Mouse (Mus musculus) limb, embryonic 13.5 days (tissue): ENCODE measurements at regions not wholly inside any gene's neighbourhood (a gene's known extent, or its start where the extent isn't known, plus 50 kb on each side); places are given as distances from the start of the nearest gene placed in this dataset.

Experiments used
- ATAC-seq: fragments of 200-750 bp; cut with Nextera tagmentation; 2 replicates; pipeline ENCODE4 v1.8.0; 2017; ENCODE audit warnings: low read depth, moderate number of reproducible peaks, moderate TSS enrichment; ENCODE audit not compliant: low FRiP score
- H3K27ac ChIP-seq: fragments of 300-500 bp; sonication (generic); 2 replicates; pipeline ENCODE4 v1.5.1; 2015; ENCODE audit warnings: inconsistent platforms, mild to moderate bottlenecking, moderate library complexity
- H3K27me3 ChIP-seq: fragments of 300-500 bp; sonication (generic); 2 replicates; pipeline ENCODE4 v1.6.1; 2015; ENCODE audit warnings: mild to moderate bottlenecking, inconsistent platforms
- H3K36me3 ChIP-seq: fragments of 300-500 bp; sonication (generic); 2 replicates; pipeline ENCODE4 v1.6.1; 2015; ENCODE audit warnings: inconsistent platforms, mild to moderate bottlenecking, moderate library complexity
- H3K4me1 ChIP-seq: fragments of 300-500 bp; sonication (generic); 2 replicates; pipeline ENCODE4 v1.6.1; 2015; ENCODE audit warnings: inconsistent platforms
- H3K4me2 ChIP-seq: fragments of 300-500 bp; sonication (generic); replicated peaks from 2 replicates; pipeline ENCODE4 v1.6.1; 2015; ENCODE audit warnings: inconsistent platforms, mild to moderate bottlenecking, moderate library complexity
- H3K4me3 ChIP-seq: fragments of 300-500 bp; sonication (generic); 2 replicates; pipeline ENCODE4 v1.5.1; 2015; ENCODE audit warnings: moderate library complexity, mild to moderate bottlenecking, inconsistent platforms
- H3K9ac ChIP-seq: fragments of 300-500 bp; sonication (generic); 2 replicates; pipeline ENCODE4 v1.6.1; 2015; ENCODE audit warnings: mild to moderate bottlenecking, inconsistent platforms
- H3K9me3 ChIP-seq: fragments of 300-500 bp; sonication (generic); 2 replicates; pipeline ENCODE4 v1.6.1; 2016; ENCODE audit warnings: inconsistent platforms
- WGBS: fragments of 180-500 bp; shearing (Covaris S2); methylation state at CpG from one replicate; pipeline ENCODE4 v1.1.7; 2015; 5-methylcytosine and 5-hydroxymethylcytosine counted together

GRCm38 (mm10) chr11:7837486-7837885 lies 623.8 kb upstream of the Igfbp3 start:
- no peaks in the 10 kb centered on the region for H3K36me3 ChIP-seq
- no peak overlapping the region for H3K4me2 ChIP-seq
- 84% methylated on average over 5 of the region's 5 CpGs for WGBS
- ATAC-seq = no peak
- H3K27me3 ChIP-seq = no peaks in the 10 kb centered on the region
- no peaks in the 10 kb centered on the region for H3K4me1 ChIP-seq
- H3K4me3 ChIP-seq = no peak overlapping the region
- H3K9me3 ChIP-seq = no peaks in the 10 kb centered on the region
- no peak overlapping the region for H3K27ac ChIP-seq
- H3K9ac ChIP-seq = no peak overlapping the region

DNA sequence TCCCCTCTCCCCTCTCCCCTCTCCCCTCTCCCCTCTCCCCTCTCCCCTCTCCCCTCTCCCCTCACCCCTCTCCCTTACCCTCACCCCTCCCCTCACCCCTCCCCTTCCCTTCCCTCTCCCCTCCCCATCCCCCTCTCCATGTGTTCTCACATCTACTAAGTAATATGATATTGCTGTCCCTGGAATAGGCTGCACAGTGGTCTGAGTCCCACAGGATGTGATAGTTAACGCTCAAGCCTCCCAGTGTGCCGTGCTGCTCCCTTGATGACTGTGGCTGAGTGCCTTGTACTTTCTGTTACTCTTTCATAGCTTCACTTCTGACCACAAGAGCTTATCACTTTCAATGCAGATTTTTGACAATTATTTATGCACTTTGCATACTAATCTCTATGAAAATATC lies 620.4 kb upstream of the Igfbp3 start:
- Histone ChIP-seq H3K4me3 (no peak overlapping the region), H3K4me1 (no peaks in the 10 kb centered on the region), H3K27me3 (no peaks in the 10 kb centered on the region), H3K9ac (no peak overlapping the region), H3K9me3 (no peaks in the 10 kb centered on the region), H3K27ac (no peak overlapping the region), H3K36me3 (no peaks in the 10 kb centered on the region), H3K4me2 (no peak overlapping the region)
- no peak for ATAC-seq
- WGBS = 13% methylated on average over 2 of the region's 2 CpGs

DNA sequence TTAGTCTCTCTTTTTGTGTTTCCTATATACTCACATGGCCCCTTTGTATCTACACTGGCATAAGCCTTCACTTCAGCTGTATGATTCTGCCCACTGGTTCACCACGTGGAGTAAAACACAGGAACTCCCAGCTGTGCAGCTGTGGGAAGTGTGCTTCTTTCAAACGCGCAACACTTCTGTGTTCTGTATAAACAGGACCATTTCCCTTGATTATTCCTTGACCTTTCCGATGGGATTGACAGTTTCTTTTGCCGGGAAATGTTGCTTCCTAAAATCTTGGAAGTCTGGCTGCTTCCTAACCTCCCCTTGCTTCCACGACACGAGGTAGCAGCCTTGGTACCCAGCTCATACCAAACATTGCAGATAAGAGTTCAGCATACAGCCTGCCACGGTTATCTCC lies 618.7 kb upstream of the Igfbp3 start:
- no peaks in the 10 kb centered on the region for H3K27me3 ChIP-seq

DNA sequence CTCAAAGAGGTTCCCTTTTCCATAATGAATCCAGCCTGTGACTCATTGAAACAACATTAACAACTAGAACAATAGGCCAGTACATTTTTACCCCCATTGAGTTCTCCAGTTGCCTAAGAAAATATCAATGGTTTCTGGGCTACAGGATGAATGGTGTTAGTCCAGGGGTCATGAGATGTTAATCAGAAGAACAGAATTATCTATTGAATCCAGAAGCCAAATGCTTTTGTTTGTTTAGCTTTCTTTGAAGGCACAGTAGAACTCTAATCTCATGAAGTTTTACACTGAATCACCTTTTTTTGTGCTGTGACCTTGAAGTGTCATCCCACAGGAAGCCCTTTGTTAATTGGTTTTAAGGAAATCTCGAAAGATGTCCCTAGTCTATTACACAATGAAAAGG lies 616.0 kb upstream of the Igfbp3 start:
- Histone ChIP-seq H3K4me1 (no peaks in the 10 kb centered on the region), H3K4me2 (no peak overlapping the region), H3K27ac (no peak overlapping the region), H3K9ac (no peak overlapping the region), H3K27me3 (no peaks in the 10 kb centered on the region), H3K4me3 (no peak overlapping the region), H3K9me3 (no peaks in the 10 kb centered on the region), H3K36me3 (no peaks in the 10 kb centered on the region)
- 57% methylated on average over 1 of the region's 1 CpGs for WGBS
- no peak for ATAC-seq

More for the DNA sequence above, 618.7 kb upstream of the Igfbp3 start:
- Histone ChIP-seq H3K4me1 (no peaks in the 10 kb centered on the region), H3K9me3 (no peaks in the 10 kb centered on the region), H3K4me2 (no peak overlapping the region), H3K36me3 (no peaks in the 10 kb centered on the region), H3K9ac (no peak overlapping the region), H3K4me3 (no peak overlapping the region), H3K27ac (no peak overlapping the region)
- ATAC-seq = no peak
- WGBS = 65% methylated on average over 8 of the region's 8 CpGs

DNA sequence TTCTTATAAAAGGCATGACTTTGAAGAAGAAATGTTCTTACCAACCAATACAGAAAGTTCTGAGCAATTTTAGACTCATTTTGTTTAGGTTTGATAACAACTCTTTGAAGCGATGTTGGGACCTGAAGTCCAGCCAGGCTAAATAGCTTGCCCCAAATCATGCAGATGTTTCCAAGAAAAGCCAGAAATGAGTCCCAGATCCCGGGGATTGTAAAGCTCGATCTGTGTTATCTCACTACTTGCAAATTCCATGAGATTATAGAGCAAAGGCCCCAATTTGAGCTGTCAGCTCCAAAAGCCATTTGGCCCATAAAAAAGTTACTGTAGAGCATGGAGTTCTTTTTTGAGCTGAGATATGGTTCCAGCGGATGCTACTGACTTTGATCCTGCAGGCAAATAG lies 614.3 kb upstream of the Igfbp3 start:
- H3K4me2 ChIP-seq = no peak overlapping the region

DNA sequence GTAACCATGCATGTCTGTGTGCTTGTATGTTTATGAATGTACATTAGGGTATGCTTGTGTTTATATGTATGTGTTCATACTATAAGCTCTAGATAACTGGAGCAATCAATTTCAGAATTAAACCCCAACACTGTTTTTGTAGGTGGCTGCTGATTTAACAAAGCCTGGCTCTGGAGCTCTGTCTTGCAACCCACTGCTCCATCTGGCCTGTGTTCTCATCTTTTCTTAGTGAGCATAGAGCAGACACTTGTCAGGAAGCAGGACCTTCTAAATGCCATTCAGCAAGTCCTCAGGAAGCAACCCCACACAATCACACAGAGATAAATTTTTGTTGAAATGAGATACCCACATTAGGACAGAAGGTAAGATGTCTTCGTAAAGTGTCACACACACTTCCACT lies 613.7 kb upstream of the Igfbp3 start:
- Histone ChIP-seq H3K9ac (no peak overlapping the region), H3K4me2 (no peak overlapping the region), H3K9me3 (no peaks in the 10 kb centered on the region), H3K27ac (no peak overlapping the region), H3K27me3 (no peaks in the 10 kb centered on the region), H3K4me3 (no peak overlapping the region), H3K4me1 (no peaks in the 10 kb centered on the region), H3K36me3 (no peaks in the 10 kb centered on the region)
- 88% methylated on average over 1 of the region's 1 CpGs for WGBS
- no peak for ATAC-seq

More for the DNA sequence above, 614.3 kb upstream of the Igfbp3 start:
- H3K4me3 ChIP-seq = no peak overlapping the region
- no peak overlapping the region for H3K9ac ChIP-seq
- H3K27ac ChIP-seq = no peak overlapping the region
- no peak for ATAC-seq
- no peaks in the 10 kb centered on the region for H3K36me3 ChIP-seq
- H3K9me3 ChIP-seq = no peaks in the 10 kb centered on the region
- H3K4me1 ChIP-seq = no peaks in the 10 kb centered on the region
- no peaks in the 10 kb centered on the region for H3K27me3 ChIP-seq
- WGBS = 54% methylated on average over 4 of the region's 4 CpGs

- no peak overlapping the region for H3K27ac ChIP-seq
- H3K4me3 ChIP-seq = no peak overlapping the region
- no peaks in the 10 kb centered on the region for H3K4me1 ChIP-seq
- no peak overlapping the region for H3K4me2 ChIP-seq
- 85% methylated on average over 5 of the region's 5 CpGs for whole genome bisulfite sequencing
- H3K9ac ChIP-seq = no peak overlapping the region
- H3K27me3 ChIP-seq = no peaks in the 10 kb centered on the region
- H3K9me3 ChIP-seq = no peaks in the 10 kb centered on the region
- no peaks in the 10 kb centered on the region for H3K36me3 ChIP-seq
- ATAC-seq = no peak
Observed at GRCm38 (mm10) chr11:7815750-7816149, 602.0 kb upstream of the Igfbp3 start.

GRCm38 (mm10) chr11:7814556-7814955 lies 600.8 kb upstream of the Igfbp3 start:
- ATAC-seq = no peak

DNA sequence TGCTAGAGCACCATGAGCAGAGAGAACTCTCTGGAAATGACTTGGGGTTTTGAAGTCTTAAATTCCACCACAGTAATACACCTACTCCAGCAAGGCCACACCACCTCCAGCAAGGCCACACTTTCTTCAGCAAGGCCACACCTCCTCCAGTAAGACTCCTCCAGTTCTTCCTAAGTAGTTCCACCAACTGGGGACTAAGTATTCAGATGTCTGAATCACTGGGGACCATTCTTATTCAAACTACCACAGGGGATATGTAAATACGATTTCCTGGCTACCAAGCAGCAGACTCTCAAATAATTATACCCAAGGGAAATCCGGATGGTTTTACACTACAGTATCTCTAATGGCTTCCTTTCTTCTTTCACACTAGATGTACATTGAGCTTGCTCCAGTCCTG lies 598.7 kb upstream of the Igfbp3 start:
- no peaks in the 10 kb centered on the region for H3K36me3 ChIP-seq
- H3K27me3 ChIP-seq = no peaks in the 10 kb centered on the region
- H3K4me1 ChIP-seq = no peaks in the 10 kb centered on the region
- H3K27ac ChIP-seq = no peak overlapping the region
- no peaks in the 10 kb centered on the region for H3K9me3 ChIP-seq
- H3K4me3 ChIP-seq = no peak overlapping the region
- no peak overlapping the region for H3K4me2 ChIP-seq
- WGBS = 85% methylated on average over 2 of the region's 2 CpGs
- no peak for ATAC-seq
- H3K9ac ChIP-seq = no peak overlapping the region

More at GRCm38 (mm10) chr11:7814556-7814955, 600.8 kb upstream of the Igfbp3 start:
- Histone ChIP-seq H3K27ac (no peak overlapping the region), H3K27me3 (no peaks in the 10 kb centered on the region), H3K4me2 (no peak overlapping the region), H3K4me3 (no peak overlapping the region), H3K9me3 (no peaks in the 10 kb centered on the region), H3K9ac (no peak overlapping the region), H3K36me3 (no peaks in the 10 kb centered on the region), H3K4me1 (no peaks in the 10 kb centered on the region)
- WGBS = 82% methylated on average over 2 of the region's 2 CpGs

- ATAC-seq = no peak
- Histone ChIP-seq H3K9me3 (no peaks in the 10 kb centered on the region), H3K4me3 (no peak overlapping the region), H3K27me3 (no peaks in the 10 kb centered on the region), H3K27ac (no peak overlapping the region), H3K4me2 (no peak overlapping the region), H3K36me3 (no peaks in the 10 kb centered on the region), H3K4me1 (no peaks in the 10 kb centered on the region), H3K9ac (no peak overlapping the region)
- WGBS = 85% methylated on average over 2 of the region's 2 CpGs
Observed at GRCm38 (mm10) chr11:7809741-7810140, 596.0 kb upstream of the Igfbp3 start.

DNA sequence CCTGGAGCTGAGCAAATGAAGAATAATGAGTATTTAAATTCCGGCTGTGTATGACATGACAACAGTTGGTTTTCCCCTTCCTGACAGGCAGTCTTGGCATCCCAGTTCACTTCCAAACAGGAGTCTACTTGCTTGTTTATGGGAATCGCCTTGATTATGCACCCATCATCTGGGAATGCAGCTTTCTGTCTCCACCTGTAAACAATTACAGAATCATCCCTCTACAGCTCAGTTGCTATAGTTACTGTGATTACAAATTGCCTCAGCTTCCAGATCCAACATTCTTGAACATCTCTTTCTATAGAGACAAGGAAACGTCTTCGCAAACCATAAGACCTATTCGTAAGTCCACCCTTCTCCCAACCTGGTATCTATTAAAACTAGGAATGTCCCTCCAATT lies 582.6 kb upstream of the Igfbp3 start:
- H3K4me3 ChIP-seq = no peak overlapping the region
- WGBS = 68% methylated on average over 5 of the region's 5 CpGs
- no peak for ATAC-seq

GRCm38 (mm10) chr11:7794206-7794605 lies 580.5 kb upstream of the Igfbp3 start:
- 68% methylated on average over 1 of the region's 1 CpGs for WGBS
- H3K4me3 ChIP-seq = no peak overlapping the region
- no peaks in the 10 kb centered on the region for H3K27me3 ChIP-seq
- no peak for ATAC-seq
- H3K27ac ChIP-seq = no peak overlapping the region
- H3K9ac ChIP-seq = no peak overlapping the region
- H3K9me3 ChIP-seq = no peaks in the 10 kb centered on the region
- H3K36me3 ChIP-seq = no peaks in the 10 kb centered on the region
- H3K4me1 ChIP-seq = no peaks in the 10 kb centered on the region
- H3K4me2 ChIP-seq = no peak overlapping the region

More for the DNA sequence above, 582.6 kb upstream of the Igfbp3 start:
- H3K36me3 ChIP-seq = no peaks in the 10 kb centered on the region
- no peaks in the 10 kb centered on the region for H3K27me3 ChIP-seq
- no peak overlapping the region for H3K9ac ChIP-seq
- H3K9me3 ChIP-seq = no peaks in the 10 kb centered on the region
- H3K27ac ChIP-seq = no peak overlapping the region
- no peak overlapping the region for H3K4me2 ChIP-seq
- no peaks in the 10 kb centered on the region for H3K4me1 ChIP-seq

- H3K9me3 ChIP-seq = no peaks in the 10 kb centered on the region
- H3K4me3 ChIP-seq = no peak overlapping the region
- no peaks in the 10 kb centered on the region for H3K36me3 ChIP-seq
- no peaks in the 10 kb centered on the region for H3K4me1 ChIP-seq
- peak; percentile 32; the same call in 1 of the 2 replicates for ATAC-seq
- WGBS = 79% methylated on average over 8 of the region's 8 CpGs
- H3K27ac ChIP-seq = no peak overlapping the region
- H3K27me3 ChIP-seq = no peaks in the 10 kb centered on the region
- H3K4me2 ChIP-seq = no peak overlapping the region
- H3K9ac ChIP-seq = no peak overlapping the region
Observed at GRCm38 (mm10) chr11:7780476-7781112, 566.9 kb upstream of the Igfbp3 start.
